ENCODE assay signal across 10 mouse cellular contexts in genomic region chr2:126708361-126708760, GRCm38 (mm10). TPM values are rescaled to one million over a fixed set of nuclear protein-coding genes. Genes with fewer than 3 reads are reported as not detected.
A peak's percentile ranks its signal among the peaks of the same experiment; 100 is the strongest.
DNase-seq lines count a peak whose midpoint lies in the region; ATAC-seq and TF ChIP-seq lines count a peak whose summit lies in the region.
"Had no signal": no experiment of that assay in that cellular context is flagged by ENCODE, and none has a peak within 500 bp of the region (broad histone marks: within the 10 kb centered on the region; RNA-seq: fewer than 3 reads in every experiment).

No protein-coding gene starts in this region.

- peak overlapping the region; percentile 93 for H3K9ac ChIP-seq in embryonic facial prominence, embryonic 14.5 days (ENCODE audit: low read depth, low read length)
- H3K9ac ChIP-seq in intestine, postnatal 0 days (ENCODE audit: low read depth, low read length) = peak overlapping the region; percentile 79; the same call in 1 of the 2 replicates
- H3K9ac ChIP-seq in neural tube, embryonic 14.5 days (replicated peaks; ENCODE audit: low read depth, low read length) = no peak overlapping the region

- ATAC-seq in embryonic facial prominence, embryonic 14.5 days (ENCODE audit: low read depth) = no peak
- ATAC-seq in intestine, postnatal 0 days = no peak
- ATAC-seq in neural tube, embryonic 14.5 days (ENCODE audit: low read depth) = no peak

- H3K36me3 ChIP-seq in embryonic facial prominence, embryonic 14.5 days (ENCODE audit: control insufficient read depth, insufficient read depth, low read length) = no peaks in the 10 kb centered on the region
- H3K36me3 ChIP-seq in intestine, postnatal 0 days (ENCODE audit: control insufficient read depth, insufficient read depth) = no peaks in the 10 kb centered on the region
- H3K36me3 ChIP-seq in neural tube, embryonic 14.5 days (ENCODE audit: control insufficient read depth, insufficient read depth, low read length) = no peaks in the 10 kb centered on the region

- H3K4me3 ChIP-seq in lung, adult 2 months (replicated peaks; ENCODE audit: extremely low read depth, low read depth, low read length) = peak overlapping the region; percentile 44
- H3K4me3 ChIP-seq in embryonic facial prominence, embryonic 14.5 days (ENCODE audit: low read depth, low read length) = peak overlapping the region; percentile 92
- peak overlapping the region; percentile 82; the same call in 1 of the 2 replicates for H3K4me3 ChIP-seq in intestine, postnatal 0 days (ENCODE audit: low read depth, low read length)
- H3K4me3 ChIP-seq in neural tube, embryonic 14.5 days (ENCODE audit: low read depth, low read length) = no peak overlapping the region; the same call in 1 of the 2 replicates

- 54% methylated on average over 4 of the region's 4 CpGs for WGBS in lung, adult 2 months
- 77% methylated on average over 4 of the region's 4 CpGs for WGBS in embryonic facial prominence, embryonic 14.5 days
- 87% methylated on average over 4 of the region's 4 CpGs for WGBS in intestine, postnatal 0 days
- 91% methylated on average over 4 of the region's 4 CpGs for WGBS in neural tube, embryonic 14.5 days

- H3K27me3 ChIP-seq in embryonic facial prominence, embryonic 14.5 days (replicated peaks; ENCODE audit: control insufficient read depth, insufficient read depth, low read length) = 0 out of 2 replicates have a peak, but pooled peaks cover 5% of the 10 kb centered on the region
- H3K27me3 ChIP-seq in intestine, postnatal 0 days (replicated peaks; ENCODE audit: control insufficient read depth, insufficient read depth, low read length) = no peaks in the 10 kb centered on the region
- H3K27me3 ChIP-seq in neural tube, embryonic 14.5 days (ENCODE audit: control insufficient read depth, insufficient read depth, low read length) = no peaks in the 10 kb centered on the region

- TF ChIP-seq POLR2A in lung, adult 2 months (IDR thresholded peaks at IDR 0.05; ENCODE audit: borderline replicate concordance, extremely low read depth, low read depth, low read length) = no peak

- no peak overlapping the region for H3K27ac ChIP-seq in embryonic facial prominence, embryonic 14.5 days (replicated peaks; ENCODE audit: low read depth, low read length)
- H3K27ac ChIP-seq in intestine, postnatal 0 days (ENCODE audit: low read depth, low read length) = no peak overlapping the region
- no peak overlapping the region for H3K27ac ChIP-seq in neural tube, embryonic 14.5 days (ENCODE audit: low read depth, low read length)

- no peaks in the 10 kb centered on the region for H3K9me3 ChIP-seq in embryonic facial prominence, embryonic 14.5 days (ENCODE audit: control insufficient read depth, low read length)
- no peaks in the 10 kb centered on the region for H3K9me3 ChIP-seq in intestine, postnatal 0 days (ENCODE audit: control insufficient read depth)
- H3K9me3 ChIP-seq in neural tube, embryonic 14.5 days (ENCODE audit: control insufficient read depth, low read length) = no peaks in the 10 kb centered on the region

- DNase-seq in lung, adult 2 months = no peak
- DNase-seq in lung, postnatal 25 days (ENCODE audit: low spot score) = no peak
- DNase-seq in embryonic facial prominence, embryonic 14.5 days (ENCODE audit: low spot score) = no peak
- DNase-seq in gastrocnemius, adult 8-10 months (ENCODE audit: low spot score in 2 of 2) = no peak
- no peak for DNase-seq in gastrocnemius, adult 18-20 months (ENCODE audit: low spot score)
- DNase-seq in spleen, adult 12 weeks (ENCODE audit: low spot score) = no peak
- DNase-seq: adrenal gland, postnatal 25 days; kidney, postnatal 4 days had no signal

- H3K4me2 ChIP-seq in embryonic facial prominence, embryonic 14.5 days (ENCODE audit: low read depth, low read length) = peak overlapping the region; percentile 61
- peak overlapping the region; percentile 66 for H3K4me2 ChIP-seq in intestine, postnatal 0 days (replicated peaks; ENCODE audit: low read depth)
- H3K4me2 ChIP-seq in neural tube, embryonic 14.5 days (ENCODE audit: low read depth, low read length) = peak overlapping the region; percentile 83

- no peak for TF ChIP-seq CTCF in lung, adult 2 months (IDR thresholded peaks at IDR 0.05; ENCODE audit: insufficient read depth, low read length)
- TF ChIP-seq CTCF in intestine, postnatal 0 days (IDR thresholded peaks at IDR 0.05; ENCODE audit: low read depth) = no peak

- H3K4me1 ChIP-seq in lung, adult 2 months (ENCODE audit: control insufficient read depth, insufficient read depth, low read length) = peaks cover 6% of the 10 kb centered on the region
- H3K4me1 ChIP-seq in embryonic facial prominence, embryonic 14.5 days (ENCODE audit: control insufficient read depth, insufficient read depth, low read length) = 0 out of 2 replicates have a peak, but pooled peaks cover 9% of the 10 kb centered on the region
- H3K4me1 ChIP-seq in intestine, postnatal 0 days (replicated peaks; ENCODE audit: control insufficient read depth, insufficient read depth, low read length) = peaks cover 3% of the 10 kb centered on the region; the same call in 1 of the 2 replicates
- peaks cover 9% of the 10 kb centered on the region for H3K4me1 ChIP-seq in neural tube, embryonic 14.5 days (ENCODE audit: control insufficient read depth, insufficient read depth, low read length)

RNA-seq across cellular contexts. Expression of gene Usp8, which starts 1.2 kb away (rescaled TPM):
- 22.9 and 23.9 TPM in 2 replicates for polyA plus RNA-seq in lung, adult 2 months (2012; rRNA removed)
- polyA plus RNA-seq in embryonic facial prominence, embryonic 14.5 days (2014; fragmentation: Nextera tagmentation; extraction: Ambion mirVana) = 42.9 and 45.8 TPM in 2 replicates
- polyA plus RNA-seq in intestine, postnatal 0 days (2015; fragmentation: Nextera tagmentation; extraction: Ambion mirVana) = 17.7 and 18.0 TPM in 2 replicates
- 28.7 and 39.3 TPM in 2 replicates for polyA plus RNA-seq in neural tube, embryonic 14.5 days (2014; fragmentation: Nextera tagmentation; extraction: Ambion mirVana)
- 10 to 100 TPM; 14.8 to 16.1 (median 15.7) TPM for total RNA-seq in gastrocnemius, adult 8-10 months (2022)
- total RNA-seq in gastrocnemius, adult 18-20 months (2021) = 10 to 100 TPM; 16.3 to 17.1 TPM

RNA-seq across cellular contexts. Expression of gene Gabpb1, which starts 32.2 kb away (rescaled TPM):
- polyA plus RNA-seq in lung, adult 2 months (2012; rRNA removed) = 7.1 and 11.6 TPM in 2 replicates
- 43.1 and 47.9 TPM in 2 replicates for polyA plus RNA-seq in embryonic facial prominence, embryonic 14.5 days (2014; fragmentation: Nextera tagmentation; extraction: Ambion mirVana)
- 13.8 and 14.7 TPM in 2 replicates for polyA plus RNA-seq in intestine, postnatal 0 days (2015; fragmentation: Nextera tagmentation; extraction: Ambion mirVana)
- polyA plus RNA-seq in neural tube, embryonic 14.5 days (2014; fragmentation: Nextera tagmentation; extraction: Ambion mirVana) = 39.1 and 47.4 TPM in 2 replicates
- total RNA-seq in gastrocnemius, adult 8-10 months (2022) = 1 to 10 TPM; 6.1 to 9.0 (median 6.4) TPM
- 1 to 10 TPM; 5.6 to 6.0 TPM for total RNA-seq in gastrocnemius, adult 18-20 months (2021)
